8 mouse cellular contexts compared by ENCODE assay signal in genomic region chr7:82647909-82648308, GRCm38 (mm10). TPM values are rescaled to one million over a fixed set of nuclear protein-coding genes. Genes with fewer than 3 reads are reported as not detected.
DNase-seq lines count a peak whose midpoint lies in the region; ATAC-seq and TF ChIP-seq lines count a peak whose summit lies in the region.

No protein-coding gene starts in this region.

- H3K4me1 ChIP-seq in thymus, adult 2 months (replicated peaks; ENCODE audit: control insufficient read depth, insufficient read depth, low read length) = peaks cover 4% of the 10 kb centered on the region
- peaks cover 0 to 5% of the 10 kb centered on the region in 2 experiments; a peak in 2 of 4 replicates for H3K4me1 ChIP-seq in liver, embryonic 14.5 days (replicated peaks; ENCODE audit: control insufficient read depth in 2 of 2, insufficient read depth in 2 of 2, low read length in 1 of 2)

- TF ChIP-seq POLR2A in thymus, adult 2 months (IDR thresholded peaks at IDR 0.05; ENCODE audit: control insufficient read depth, extremely low read depth, insufficient read depth, low read length, poor library complexity) = no peak

- H3K9me3 ChIP-seq in liver, embryonic 14.5 days (ENCODE audit: control insufficient read depth, low read length) = no peaks in the 10 kb centered on the region

- H3K4me2 ChIP-seq in liver, embryonic 14.5 days (ENCODE audit: low read depth) = peak overlapping the region; percentile 77

- no peak; the same call in 1 of the 2 replicates for ATAC-seq in liver, embryonic 14.5 days (ENCODE audit: insufficient read depth)
- ATAC-seq in frontal cortex, adult (ENCODE audit: low TSS enrichment) = no peak

- H3K27ac ChIP-seq in gastrocnemius, adult 2 months = peak overlapping the region; percentile 89
- H3K27ac ChIP-seq in thymus, adult 2 months (ENCODE audit: control insufficient read depth, insufficient read depth, low read length) = no peak overlapping the region
- no peak overlapping the region for H3K27ac ChIP-seq in liver, embryonic 14.5 days

- intact Hi-C loops in gastrocnemius, adult 2 months (cut with DNase I) = no loop called here
- intact Hi-C loops in gastrocnemius, postnatal 14 days (cut with DNase I; ENCODE audit: low total_unique reads) = no loop called here

- H3K4me3 ChIP-seq in gastrocnemius, adult 2 months = peak overlapping the region; percentile 78
- peak overlapping the region; percentile 7; the same call in 1 of the 2 replicates for H3K4me3 ChIP-seq in thymus, adult 2 months (ENCODE audit: control insufficient read depth, insufficient read depth, low read length)
- H3K4me3 ChIP-seq in liver, embryonic 14.5 days (ENCODE audit: insufficient read depth in 1 of 2, low read depth in 2 of 2, low read length in 2 of 2) = peak overlapping the region; percentile 75 to 91

- WGBS in thymus, adult 2 months = 33% methylated on average over 4 of the region's 4 CpGs
- 32% methylated on average over 4 of the region's 4 CpGs for WGBS in liver, embryonic 14.5 days (ENCODE audit: insufficient replicate concordance)

- H3K27me3 ChIP-seq in thymus, adult 2 months (ENCODE audit: control insufficient read depth, insufficient read depth, low read length) = no peaks in the 10 kb centered on the region
- no peaks in the 10 kb centered on the region for H3K27me3 ChIP-seq in liver, embryonic 14.5 days (ENCODE audit: control insufficient read depth, insufficient read depth, low read length)

- peak overlapping the region; percentile 69 for H3K9ac ChIP-seq in liver, embryonic 14.5 days (replicated peaks)

- DNase-seq in gastrocnemius, adult 2 months = no peak
- no peak for DNase-seq in gastrocnemius, postnatal 14 days
- DNase-seq in thymus, adult 2 months = no peak
- no peak for DNase-seq in thymus, postnatal 36 days
- no peak for DNase-seq in liver, embryonic 14.5 days (ENCODE audit: low read depth in 3 of 3, low spot score in 3 of 3)
- DNase-seq in adrenal gland, postnatal 4 days (ENCODE audit: low spot score in 2 of 2) = no peak
- DNase-seq in thymus, postnatal 25 days = no peak

- TF ChIP-seq EP300 in liver, embryonic 14.5 days (IDR thresholded peaks at IDR 0.05; ENCODE audit: low read depth) = no peak

- H3K36me3 ChIP-seq in thymus, adult 2 months (ENCODE audit: control insufficient read depth, insufficient read depth, low read length) = no peaks in the 10 kb centered on the region
- no peaks in the 10 kb centered on the region; the same call in 1 of the 2 replicates for H3K36me3 ChIP-seq in liver, embryonic 14.5 days (replicated peaks; ENCODE audit: control insufficient read depth, insufficient read depth, low read depth)

- no peak for TF ChIP-seq CTCF in gastrocnemius, adult 2 months (IDR thresholded peaks at IDR 0.05)
- TF ChIP-seq CTCF in thymus, adult 2 months (IDR thresholded peaks at IDR 0.05; ENCODE audit: borderline replicate concordance, control insufficient read depth, extremely low read depth, insufficient read depth, low read length, poor library complexity) = no peak
- TF ChIP-seq CTCF in liver, embryonic 14.5 days (IDR thresholded peaks at IDR 0.05; ENCODE audit: low read depth) = no peak

RNA-seq across cellular contexts. Expression of gene Saxo2, which starts 0.4 kb away (rescaled TPM):
- total RNA-seq in gastrocnemius, adult 2 months (2021) = 1 to 10 TPM; 2.5 to 3.7 TPM
- total RNA-seq in gastrocnemius, postnatal 14 days (2021) = 1 to 10 TPM; 1.4 to 1.6 TPM
- polyA plus RNA-seq in thymus, adult 2 months (2012; rRNA removed) = 1.2 and 1.6 TPM in 2 replicates
- polyA plus RNA-seq in liver, embryonic 14.5 days (2012; rRNA removed) = 0.22 and 0.25 TPM in 2 replicates
- polyA plus RNA-seq in liver, embryonic 14.5 days (2014; fragmentation: Nextera tagmentation; extraction: Ambion mirVana) = 0.52 and 0.62 TPM in 2 replicates
- 1 to 10 TPM; 3.3 to 3.9 TPM for total RNA-seq in adrenal gland, postnatal 4 days (2021)

RNA-seq across cellular contexts. Expression of gene Efl1, which starts 0.5 kb away (rescaled TPM):
- total RNA-seq in gastrocnemius, adult 2 months (2021) = 1 to 10 TPM; 6.5 to 8.6 TPM
- total RNA-seq in gastrocnemius, postnatal 14 days (2021) = 1 to 10 TPM; 8.3 to 8.9 TPM
- polyA plus RNA-seq in thymus, adult 2 months (2012; rRNA removed) = 7.1 and 7.9 TPM in 2 replicates
- polyA plus RNA-seq in liver, embryonic 14.5 days (2012; rRNA removed) = 1.9 and 3.2 TPM in 2 replicates
- polyA plus RNA-seq in liver, embryonic 14.5 days (2014; fragmentation: Nextera tagmentation; extraction: Ambion mirVana) = 8.0 and 10.3 TPM in 2 replicates
- total RNA-seq in adrenal gland, postnatal 4 days (2021) = 10 to 100 TPM; 20.3 to 24.6 TPM

Comparison
In these comparisons a context has a peak if more than half of its experiments do, and no peak if none do; other contexts are left out.
1. H3K4me3 ChIP-seq: peak in every context shown above with its lines; median percentile 83 in liver, embryonic 14.5 days; 78 in gastrocnemius, adult 2 months; 7 in thymus, adult 2 months.